Mouse (Mus musculus): ENCODE measurements around the gene Mark2.

The Mark2 gene

GRCm38 (mm10) chr19:7267091-7267741 is 74.4 kb downstream of the Mark2 start, which contains the start of gene Rcor2:
Rcor2 (plus strand) TSS chr19:7267325.
- TF ChIP-seq GATA4 (IDR thresholded peaks at IDR 0.05; ENCODE audit: insufficient replicate concordance, low read length): no peak

- TF ChIP-seq GATA4 (IDR thresholded peaks at IDR 0.05; ENCODE audit: insufficient replicate concordance, low read length): no peak
Observed at GRCm38 (mm10) chr19:7266421-7266831, 75.2 kb downstream of the Mark2 start.

- no peak for TF ChIP-seq GATA4 (IDR thresholded peaks at IDR 0.05; ENCODE audit: insufficient replicate concordance, low read length)
Observed at GRCm38 (mm10) chr19:7265478-7266191, 76.0 kb downstream of the Mark2 start.

- no peak for TF ChIP-seq GATA4 (IDR thresholded peaks at IDR 0.05; ENCODE audit: insufficient replicate concordance, low read length)
Observed at GRCm38 (mm10) chr19:7264766-7265331, 76.8 kb downstream of the Mark2 start.

GRCm38 (mm10) chr19:7264088-7264765 is 77.4 kb downstream of the Mark2 start:
- no peak for TF ChIP-seq GATA4 (IDR thresholded peaks at IDR 0.05; ENCODE audit: insufficient replicate concordance, low read length)

- no peak for TF ChIP-seq GATA4 (IDR thresholded peaks at IDR 0.05; ENCODE audit: insufficient replicate concordance, low read length)
Observed at GRCm38 (mm10) chr19:7262592-7262991, 79.1 kb downstream of the Mark2 start.

- no peak for TF ChIP-seq GATA4 (IDR thresholded peaks at IDR 0.05; ENCODE audit: insufficient replicate concordance, low read length)
Observed at GRCm38 (mm10) chr19:7261964-7262363, 79.7 kb downstream of the Mark2 start.

GRCm38 (mm10) chr19:7261476-7261875 is 80.2 kb downstream of the Mark2 start:
- no peak for TF ChIP-seq GATA4 (IDR thresholded peaks at IDR 0.05; ENCODE audit: insufficient replicate concordance, low read length)

GRCm38 (mm10) chr19:7257881-7258280 is 83.8 kb downstream of the Mark2 start:
- no peak for TF ChIP-seq GATA4 (IDR thresholded peaks at IDR 0.05; ENCODE audit: insufficient replicate concordance, low read length)

- TF ChIP-seq GATA4 (IDR thresholded peaks at IDR 0.05; ENCODE audit: insufficient replicate concordance, low read length): no peak
Observed at GRCm38 (mm10) chr19:7246021-7246420, 95.6 kb downstream of the Mark2 start.

- TF ChIP-seq GATA4 (IDR thresholded peaks at IDR 0.05; ENCODE audit: insufficient replicate concordance, low read length): peak; percentile 33; the same call in 1 of the 2 replicates
Observed at GRCm38 (mm10) chr19:7240782-7241690, 100.6 kb downstream of the Mark2 start, which contains the start of gene Naa40. Naa40 (minus strand) TSS chr19:7241183.

GRCm38 (mm10) chr19:7240291-7240690 is 101.4 kb downstream of the Mark2 start:
- TF ChIP-seq GATA4 (IDR thresholded peaks at IDR 0.05; ENCODE audit: insufficient replicate concordance, low read length): no peak

GRCm38 (mm10) chr19:7239574-7239973 is 102.1 kb downstream of the Mark2 start:
- TF ChIP-seq GATA4 (IDR thresholded peaks at IDR 0.05; ENCODE audit: insufficient replicate concordance, low read length): no peak

- TF ChIP-seq GATA4 (IDR thresholded peaks at IDR 0.05; ENCODE audit: insufficient replicate concordance, low read length): no peak
Observed at GRCm38 (mm10) chr19:7236742-7237141, 104.9 kb downstream of the Mark2 start.

All from liver, adult (tissue).